Mouse (Mus musculus): ENCODE measurements around the gene Tll2. TPM values are rescaled to one million over a fixed set of nuclear protein-coding genes. Genes with fewer than 3 reads are reported as not detected.

Tll2 gene
- total RNA-seq, 2 experiments from 2014 or later: 0.51 to 0.72 TPM

DNA sequence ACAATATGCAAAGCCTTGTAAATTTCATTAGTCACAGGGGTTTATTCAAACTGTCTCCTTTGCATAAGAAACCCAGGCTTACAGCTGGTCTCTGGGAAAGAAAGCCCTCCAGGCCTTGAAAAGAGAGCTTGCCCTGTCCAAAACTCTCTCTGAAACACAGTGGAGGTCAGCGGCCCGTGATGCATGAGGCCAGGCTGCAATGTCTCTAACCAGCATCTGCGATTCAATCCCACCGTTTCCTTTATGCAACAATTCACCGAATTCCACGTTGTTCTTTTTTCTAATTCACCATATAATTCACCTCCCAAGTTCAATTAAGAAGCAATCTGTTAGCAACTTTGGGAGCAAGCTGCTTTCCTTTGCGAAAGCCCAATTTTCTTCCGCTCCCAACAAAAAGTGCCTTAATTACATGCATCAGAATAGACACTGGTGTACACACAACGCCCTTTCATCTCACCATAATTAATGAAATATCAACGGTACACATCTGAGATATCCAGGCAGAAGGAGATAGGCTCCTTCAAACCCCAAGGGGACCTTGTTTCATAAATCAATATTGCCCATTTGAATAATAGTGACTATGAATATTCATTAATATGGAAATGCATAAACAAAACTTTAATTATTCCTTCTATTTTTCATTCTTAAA, 42.1 kb downstream of the Tll2 start:
- DNase-seq (ENCODE audit: low spot score in 2 of 2): no peak

DNA sequence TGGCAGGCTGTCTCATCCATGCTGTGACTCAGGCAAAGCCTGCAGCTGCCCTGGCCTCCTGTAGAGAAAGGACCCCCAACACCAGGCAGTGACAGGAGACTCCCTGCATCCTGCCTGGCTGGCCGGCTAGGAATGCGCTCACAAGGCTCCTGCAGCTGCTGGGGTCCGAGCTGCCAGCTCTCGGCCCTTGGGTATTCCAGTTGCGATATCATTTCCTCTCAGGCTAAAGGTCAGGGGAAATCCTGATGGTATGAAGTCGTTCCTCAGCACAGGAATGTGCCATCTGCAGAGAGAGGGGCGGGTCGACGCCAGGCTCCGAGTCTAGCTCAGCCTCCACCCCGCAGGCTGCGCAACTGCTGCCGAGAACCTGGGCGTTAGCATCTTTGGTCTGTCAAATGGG, 46.2 kb downstream of the Tll2 start:
- DNase-seq (ENCODE audit: low spot score in 2 of 2): no peak

- DNase-seq (ENCODE audit: low spot score in 2 of 2): no peak
Measured at GRCm38 (mm10) chr19:41154681-41155080, 52.0 kb downstream of the Tll2 start.

GRCm38 (mm10) chr19:41152462-41152861, 54.2 kb downstream of the Tll2 start:
- peak in 1 of 2 experiments; percentile 7 for DNase-seq (ENCODE audit: low spot score in 2 of 2)

DNA sequence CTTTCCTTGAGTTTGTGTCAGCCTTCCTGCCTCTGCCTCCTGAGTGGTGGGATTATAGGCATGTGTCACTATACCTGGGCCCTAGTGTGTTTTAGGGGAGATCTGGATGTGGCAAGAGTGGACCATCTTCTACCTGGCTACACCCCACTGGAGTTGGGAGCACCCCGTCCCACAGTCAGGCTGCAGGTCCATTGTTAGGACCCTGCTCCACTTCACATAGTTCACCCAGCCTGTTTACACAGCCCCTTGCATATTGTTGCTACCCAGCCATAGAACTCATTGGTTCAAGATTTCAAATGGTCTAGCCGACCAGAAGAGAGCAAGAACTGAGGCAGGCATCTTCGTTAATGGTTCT, 54.6 kb downstream of the Tll2 start:
- no peak for DNase-seq (ENCODE audit: low spot score in 2 of 2)

GRCm38 (mm10) chr19:41151321-41152015, 55.2 kb downstream of the Tll2 start:
- DNase-seq (ENCODE audit: low spot score in 2 of 2): no peak

DNA sequence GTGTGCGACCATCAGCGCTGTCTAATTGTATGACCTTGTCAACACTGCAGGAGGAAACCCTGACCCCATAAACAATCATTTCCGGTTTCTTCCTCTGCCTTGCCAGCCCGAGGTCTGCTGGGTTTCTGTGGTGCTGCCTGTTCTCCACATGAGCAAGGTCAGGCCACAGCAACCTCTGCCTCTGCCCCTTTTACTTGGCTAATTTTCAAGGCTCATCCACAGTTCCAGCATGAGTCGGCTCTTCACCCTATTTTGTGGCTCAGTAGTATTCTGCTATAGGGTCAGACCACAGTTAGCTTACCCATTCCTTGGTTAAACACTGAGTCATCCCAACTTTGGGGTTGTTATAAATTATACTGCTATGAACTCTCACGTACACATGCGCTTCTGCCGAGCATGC, 65.7 kb downstream of the Tll2 start:
- no peak for DNase-seq (ENCODE audit: low spot score in 2 of 2)

DNA sequence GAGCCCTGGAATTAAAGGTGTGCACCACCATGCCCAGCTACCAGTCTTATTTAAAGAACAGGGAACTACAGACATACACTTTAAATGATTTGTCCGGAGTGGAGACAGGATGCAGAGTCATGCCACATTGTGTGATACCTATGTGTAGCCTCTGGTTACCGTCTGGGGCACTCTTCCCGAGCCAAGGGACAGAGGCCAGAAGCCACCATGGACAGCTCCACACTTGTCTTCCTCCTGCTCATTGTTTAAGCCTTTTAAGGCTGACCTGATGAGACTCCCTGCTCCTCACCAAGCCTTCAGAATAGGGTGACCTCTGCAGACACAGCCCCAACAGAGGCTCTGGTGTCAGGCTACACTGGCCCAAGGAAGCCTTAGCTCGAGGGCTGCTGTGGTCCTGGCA, 67.0 kb downstream of the Tll2 start:
- DNase-seq (ENCODE audit: low spot score in 2 of 2): no peak

DNA sequence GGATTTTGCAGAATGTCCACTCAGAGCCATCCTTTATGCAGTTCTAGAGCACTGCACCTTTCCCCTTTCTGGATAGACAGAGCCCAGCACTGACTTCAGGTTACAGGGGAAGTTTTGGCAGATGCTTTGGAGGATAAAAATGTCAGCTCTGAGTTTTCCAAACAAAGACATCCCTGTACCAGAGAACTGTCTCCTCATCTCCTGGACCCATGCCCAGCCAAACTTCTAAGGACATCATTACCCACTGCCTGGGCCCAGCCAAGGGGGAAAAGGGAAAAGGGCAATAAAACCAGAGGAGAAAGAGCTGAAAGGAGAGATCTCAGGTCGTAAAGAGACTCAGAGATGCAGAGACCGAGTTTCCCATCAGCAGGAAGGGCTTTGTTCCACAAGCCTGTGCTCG, 83.6 kb downstream of the Tll2 start:
- DNase-seq (ENCODE audit: low spot score in 2 of 2): no peak

DNA sequence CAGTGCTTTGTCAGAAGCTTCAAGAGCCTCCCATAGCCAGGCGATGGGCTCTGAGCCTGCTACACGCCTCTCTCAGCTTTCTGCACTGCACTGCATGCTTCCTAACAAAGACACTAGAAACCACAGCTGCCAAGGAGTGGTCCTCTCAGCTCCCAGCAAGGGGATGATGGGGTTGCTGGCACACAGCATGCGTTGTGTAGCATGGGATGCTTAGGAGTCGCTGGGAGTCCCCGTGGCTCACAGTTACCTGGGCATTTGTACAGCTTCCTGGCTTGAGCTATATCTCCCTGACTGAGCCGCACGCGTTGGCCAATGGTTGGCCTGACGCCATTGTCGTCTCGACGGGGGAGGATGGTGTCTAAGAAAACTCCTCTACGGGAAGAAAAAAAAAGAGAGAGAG, 86.7 kb downstream of the Tll2 start:
- peak; percentile 17 to 24 for DNase-seq (ENCODE audit: low spot score in 2 of 2)

- DNase-seq (ENCODE audit: low spot score in 2 of 2): no peak
Measured at GRCm38 (mm10) chr19:41118346-41118745, 88.3 kb downstream of the Tll2 start.

GRCm38 (mm10) chr19:41117334-41117733, 89.3 kb downstream of the Tll2 start:
- DNase-seq (ENCODE audit: low spot score in 2 of 2): peak in 1 of 2 experiments; percentile 14

DNA sequence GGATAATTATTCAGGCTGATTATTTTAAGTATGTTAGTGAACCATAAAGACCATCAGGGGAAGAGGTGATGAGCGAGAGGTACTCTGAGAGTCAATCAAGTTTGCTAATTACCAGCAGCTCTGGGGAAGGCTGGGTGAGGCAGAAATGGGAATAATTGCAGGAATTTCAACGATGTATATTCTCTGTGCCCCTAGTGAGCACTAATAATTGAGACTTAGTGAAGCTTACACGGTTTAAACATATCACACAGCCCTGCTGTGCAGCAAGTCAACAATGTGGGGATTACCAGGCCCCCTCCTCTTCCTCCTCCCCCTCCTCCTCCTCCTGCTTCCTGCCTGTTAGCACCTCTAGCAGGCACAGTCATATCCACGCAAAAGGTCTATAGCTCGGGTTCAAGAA, 92.0 kb downstream of the Tll2 start:
- DNase-seq (ENCODE audit: low spot score in 2 of 2): no peak

DNA sequence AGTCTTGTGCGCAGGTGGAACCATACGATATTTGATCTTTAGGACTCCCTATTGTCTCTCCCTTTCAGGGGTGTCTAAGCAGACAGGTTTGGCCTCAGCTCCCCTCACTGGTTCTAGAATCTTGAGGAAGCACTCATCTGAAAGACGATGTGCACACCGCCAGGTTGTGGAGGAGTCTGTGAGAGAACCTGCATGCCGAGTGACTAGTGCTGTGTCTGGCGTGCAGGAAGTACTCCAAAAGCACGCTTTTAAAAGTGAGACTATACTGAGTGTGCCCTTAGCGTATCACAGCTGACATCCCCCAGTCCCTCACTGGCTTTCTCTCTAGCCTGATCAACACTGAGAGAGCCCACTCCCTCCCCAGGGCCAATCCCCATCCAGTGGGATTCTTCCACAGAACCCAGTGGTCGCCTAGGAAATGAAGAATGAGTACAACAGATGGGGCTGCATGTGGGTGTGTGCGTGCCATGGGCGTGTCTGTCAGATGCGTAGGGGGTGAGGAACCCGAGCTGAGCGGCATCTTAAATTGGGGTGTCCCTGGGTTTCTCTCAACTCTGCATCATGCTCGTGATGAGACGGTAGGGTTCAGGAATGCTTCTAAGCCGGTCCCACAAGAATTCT, 92.6 kb downstream of the Tll2 start:
- peak; percentile 50 to 68 for DNase-seq (ENCODE audit: low spot score in 2 of 2)

DNA sequence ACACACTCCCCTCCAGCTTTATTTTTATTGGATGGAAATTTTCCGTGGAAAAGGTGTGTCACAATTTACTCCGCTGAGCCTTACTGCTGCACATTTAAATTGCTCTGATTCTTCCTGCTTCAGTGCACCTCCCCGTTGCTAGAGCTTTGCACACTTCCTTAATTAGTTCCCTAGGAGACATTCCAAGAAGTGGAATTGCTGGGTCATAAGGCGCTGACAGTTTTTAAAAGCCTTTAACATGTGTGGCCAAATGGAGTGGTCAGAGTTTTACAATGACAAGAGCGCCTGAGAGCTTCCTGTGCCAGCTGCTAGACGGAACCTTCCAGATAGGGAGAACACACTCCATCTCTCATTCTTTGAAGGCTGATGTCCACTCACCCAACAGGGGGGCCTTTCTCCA, 94.0 kb downstream of the Tll2 start:
- no peak for DNase-seq (ENCODE audit: low spot score in 2 of 2)

- DNase-seq (ENCODE audit: low spot score in 2 of 2): no peak
Measured at GRCm38 (mm10) chr19:41109991-41110390, 96.6 kb downstream of the Tll2 start.

GRCm38 (mm10) chr19:41109496-41109895, 97.1 kb downstream of the Tll2 start:
- no peak for DNase-seq (ENCODE audit: low spot score in 2 of 2)

DNA sequence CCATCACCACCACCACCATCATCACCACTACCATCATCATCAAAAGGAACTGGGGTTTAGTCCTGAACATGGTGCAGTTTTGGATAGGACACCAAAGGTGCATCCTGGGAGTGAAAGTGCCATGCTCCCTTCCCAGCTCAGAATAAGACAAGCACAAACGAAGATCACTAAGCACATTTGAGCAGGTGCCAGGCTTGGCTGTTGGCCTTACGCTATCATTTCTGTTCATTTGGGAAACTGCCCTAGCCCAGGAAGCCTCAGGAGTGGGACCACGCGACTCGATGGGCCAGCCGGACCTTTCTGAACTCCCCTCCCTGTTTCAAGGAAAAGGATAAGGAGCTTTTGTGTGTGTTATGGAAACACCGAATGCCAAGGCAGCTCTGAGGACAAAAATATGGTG, 98.0 kb downstream of the Tll2 start:
- DNase-seq (ENCODE audit: low spot score in 2 of 2): no peak

- DNase-seq (ENCODE audit: low spot score in 2 of 2): no peak
Measured at GRCm38 (mm10) chr19:41107530-41107929, 99.1 kb downstream of the Tll2 start.

- DNase-seq (ENCODE audit: low spot score in 2 of 2): peak in 1 of 2 experiments; percentile 69
Measured at GRCm38 (mm10) chr19:41104922-41105321, 101.7 kb downstream of the Tll2 start.

DNA sequence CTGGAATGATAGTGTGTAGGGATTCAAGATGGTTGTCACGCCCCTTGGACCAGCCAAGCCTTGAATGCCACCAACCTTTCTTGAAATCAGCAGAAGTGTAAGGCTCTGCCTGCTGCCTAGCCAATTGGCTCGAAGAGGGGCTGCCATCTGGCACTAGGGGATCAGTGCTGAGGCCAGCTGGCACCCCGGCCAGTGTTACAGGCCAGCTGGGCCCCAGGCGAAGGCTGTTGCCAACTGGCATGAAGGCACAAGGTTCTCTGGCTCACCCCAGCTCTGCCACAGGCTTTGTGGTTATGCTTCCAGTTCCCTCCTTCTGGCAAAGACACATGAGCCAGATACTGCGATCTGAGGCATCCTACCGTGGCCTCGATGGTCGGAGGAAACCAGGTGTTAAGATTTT, 105.2 kb downstream of the Tll2 start:
- peak; percentile 57 to 84 for DNase-seq (ENCODE audit: low spot score in 2 of 2)

- DNase-seq (ENCODE audit: low spot score in 2 of 2): no peak
Measured at GRCm38 (mm10) chr19:41100863-41101262, 105.8 kb downstream of the Tll2 start.

- no peak for DNase-seq (ENCODE audit: low spot score in 2 of 2)
Measured at GRCm38 (mm10) chr19:41097038-41097437, 109.6 kb downstream of the Tll2 start.

All from layer of hippocampus, adult 18-20 months (tissue).